Mouse (Mus musculus) gastrocnemius, postnatal 4 days (tissue): ENCODE results near the gene Olfr360. TPM values are rescaled to one million over a fixed set of nuclear protein-coding genes. Genes with fewer than 3 reads are reported as not detected.
"Not testable (repeated sequence)": the region's sequence is repeated elsewhere in the genome, so short reads cannot be mapped to it uniquely, and the experiment has no call there.

Experiments
- DNase-seq, 2 experiments: peaks; one replicate each; pipeline ENCODE4 v3.0.0; 2021 to 2022; ENCODE audit warnings: low spot score in 2 of 2, mixed read lengths in 2 of 2
- long read RNA-seq, 2 experiments: library from polyadenylated mRNA; stranded (forward); transcript quantifications; one replicate each; pipeline ENCODE4 v2.0.0; 2021
- total RNA-seq, 2 experiments: library from RNA; stranded (reverse); gene quantifications; 2 replicates each; pipeline ENCODE4 v1.2.3; 2021

Olfr360 gene
- not detected for total RNA-seq
- long read RNA-seq, experiment 1, result 0 reads
- long read RNA-seq, experiment 2, result 0 reads

DNA sequence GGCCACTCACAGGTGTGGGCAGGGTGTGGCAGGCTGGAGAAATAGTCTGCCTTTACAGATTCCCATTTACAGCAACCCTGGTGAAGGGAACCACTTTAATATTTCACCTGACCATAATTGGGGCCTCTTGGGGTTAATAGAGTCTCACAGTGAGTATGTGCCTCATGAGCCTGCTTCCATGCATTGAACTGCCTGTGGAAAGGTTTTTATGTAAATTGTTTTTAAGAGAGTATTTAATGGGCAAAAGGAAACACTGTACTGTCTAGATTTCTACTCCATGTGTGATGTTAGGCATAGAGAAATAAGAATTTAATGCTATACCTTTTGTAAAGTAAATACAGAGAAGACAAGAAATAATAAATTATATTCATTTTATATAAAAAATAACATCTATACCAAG lies at the start of gene Olfr360:
TSS of gene Olfr360 (plus strand) at position 301 of the 400 bp plus-strand sequence.
- no peak for DNase-seq

DNA sequence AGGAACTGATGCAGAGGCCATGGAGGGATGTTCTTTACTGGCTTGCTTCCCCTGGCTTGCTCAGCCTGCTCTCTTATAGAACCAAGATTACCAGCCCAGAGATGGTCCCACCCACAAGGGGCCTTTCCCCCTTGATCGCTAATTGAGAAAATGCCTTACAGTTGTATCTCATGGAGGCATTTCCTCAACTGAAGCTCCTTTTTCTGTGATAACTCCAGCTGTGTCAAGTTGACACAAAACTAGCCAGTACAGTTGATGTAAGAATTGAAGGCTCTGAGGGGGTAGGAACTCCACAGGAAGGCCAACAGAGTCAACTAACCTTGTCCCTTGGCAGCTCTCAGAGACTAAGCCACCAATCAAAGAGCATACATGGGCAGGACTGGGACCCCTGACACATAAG lies 23.6 kb downstream of the Olfr360 start, which contains the start of gene Olfr361:
TSS of gene Olfr361 (minus strand) at position 101 of the 400 bp plus-strand sequence.
- not testable (repeated sequence) for DNase-seq

DNA sequence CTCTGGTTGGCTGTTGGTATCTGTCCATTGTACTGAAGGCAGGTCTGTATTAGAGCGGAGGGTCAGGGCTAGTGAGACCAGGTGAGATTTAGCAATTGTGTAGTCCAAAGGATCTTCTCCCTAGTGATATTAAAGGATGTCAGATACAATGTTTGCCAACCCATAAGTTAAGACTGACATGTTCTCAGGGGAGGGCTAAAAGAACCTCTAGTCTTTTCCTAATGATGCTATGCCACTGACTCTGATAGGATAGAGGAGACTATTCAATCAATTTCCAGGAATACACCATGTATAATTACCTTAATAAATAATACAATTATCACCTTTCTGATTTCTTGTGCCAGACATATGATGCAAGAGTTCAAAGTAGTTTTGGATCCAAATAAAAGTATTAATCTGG lies 52.3 kb downstream of the Olfr360 start, which contains the start of gene Olfr362:
TSS of gene Olfr362 (minus strand) at position 101 of the 400 bp plus-strand sequence.
- no peak for DNase-seq

Other genes starting within 250 kb of the Olfr360 start
- gene Olfr3, start 248.7 kb upstream of the Olfr360 start, total RNA-seq, result not detected
- not detected for gene Olfr350, start 219.4 kb upstream of the Olfr360 start, total RNA-seq
- not detected for gene Olfr351, start 203.1 kb upstream of the Olfr360 start, total RNA-seq
- gene Olfr352, start 197.3 kb upstream of the Olfr360 start, total RNA-seq, result not detected
- gene Olfr353, start 172.8 kb upstream of the Olfr360 start, total RNA-seq, result not detected
- not detected for gene Olfr354, start 160.1 kb upstream of the Olfr360 start, total RNA-seq
- gene Olfr355, start 136.8 kb upstream of the Olfr360 start, total RNA-seq, result not detected
- not detected for gene Olfr356, start 128.6 kb upstream of the Olfr360 start, total RNA-seq
- not detected for gene Olfr357, start 71.9 kb upstream of the Olfr360 start, total RNA-seq
- gene Olfr358, start 56.4 kb upstream of the Olfr360 start, total RNA-seq, result not detected
- gene Olfr361, start 23.5 kb downstream of the Olfr360 start, total RNA-seq, result not detected
- not detected for gene Olfr362, start 52.2 kb downstream of the Olfr360 start, total RNA-seq
- gene Olfr364-ps1, start 73.6 kb downstream of the Olfr360 start, total RNA-seq, result not detected
- gene Olfr365, start 122.5 kb downstream of the Olfr360 start, total RNA-seq, result not detected
- gene Olfr366, start 145.8 kb downstream of the Olfr360 start, total RNA-seq, result not detected